Mouse (Mus musculus): ENCODE measurements around the gene Nt5c3.

DNA sequence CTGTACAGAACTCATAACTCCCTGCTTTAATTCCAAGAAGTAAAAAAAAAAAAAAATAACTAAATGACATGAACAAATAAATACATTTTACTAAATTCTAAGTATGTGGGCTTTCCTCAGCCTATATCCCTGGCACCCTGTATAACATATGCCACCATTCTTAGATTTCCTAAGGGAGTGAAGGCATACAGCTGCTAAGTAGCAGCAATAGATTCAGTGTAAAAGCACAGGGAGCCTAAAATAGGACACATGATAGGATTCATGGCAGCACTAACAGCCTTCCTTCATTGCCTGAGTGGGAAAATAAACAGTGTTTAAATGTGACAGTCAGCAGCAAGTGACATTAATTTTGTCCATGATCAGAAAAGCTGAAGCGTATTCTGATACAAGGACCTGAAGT lies 19.4 kb downstream of the Nt5c3 start:
- no peak for TF ChIP-seq POLR2A (IDR thresholded peaks at IDR 0.05; ENCODE audit: insufficient read depth, low read depth, low read length)
- TF ChIP-seq CTCF (IDR thresholded peaks at IDR 0.05) = no peak

Measured in heart, adult 2 months (tissue).